Mouse (Mus musculus): ENCODE data around the gene Pctp. TPM values are rescaled to one million over a fixed set of nuclear protein-coding genes. Genes with fewer than 3 reads are reported as not detected.

Pctp gene
- polyA plus RNA-seq, 2 experiments, result 4.3 to 5.1 TPM

DNA sequence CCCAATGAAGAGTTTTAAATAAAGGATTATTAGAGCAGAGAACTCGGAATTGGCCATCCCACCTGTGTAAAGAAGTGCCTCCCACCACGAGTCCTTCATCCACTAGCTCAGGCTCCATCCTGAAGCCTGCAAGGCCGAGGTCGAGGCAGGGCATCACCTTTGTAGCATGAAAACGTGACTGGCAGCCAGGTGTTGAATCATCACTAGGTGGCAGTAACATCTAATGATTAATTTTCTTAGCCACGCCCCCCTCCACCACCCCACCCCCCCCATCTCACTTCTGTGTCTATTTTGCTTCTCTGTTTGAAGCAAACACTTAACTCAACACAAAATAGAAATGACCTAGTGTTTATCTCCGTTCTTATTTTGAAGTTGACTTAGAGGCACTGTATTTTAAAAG is 65.5 kb downstream of the Pctp start:
- Histone ChIP-seq H3K4me2 (ENCODE audit: low read depth) (no peak overlapping the region), H3K27me3 (ENCODE audit: control insufficient read depth, insufficient read depth, low read length) (no peaks in the 10 kb centered on the region), H3K36me3 (replicated peaks; ENCODE audit: control insufficient read depth, insufficient read depth, low read depth) (no peaks in the 10 kb centered on the region), H3K27ac (no peak overlapping the region), H3K9ac (replicated peaks) (no peak overlapping the region), H3K9me3 (ENCODE audit: control insufficient read depth, low read length) (no peaks in the 10 kb centered on the region), H3K4me1 (replicated peaks; ENCODE audit: control insufficient read depth in 2 of 2, insufficient read depth in 2 of 2, low read length in 1 of 2) (no peaks in the 10 kb centered on the region), H3K4me3 (ENCODE audit: insufficient read depth in 1 of 2, low read depth in 2 of 2, low read length in 2 of 2) (no peak overlapping the region)
- no peak for DNase-seq (ENCODE audit: low read depth in 3 of 3, low spot score in 3 of 3)
- 10% methylated on average over 7 of the region's 7 CpGs for WGBS (ENCODE audit: insufficient replicate concordance)
- TF ChIP-seq CTCF (IDR thresholded peaks at IDR 0.05; ENCODE audit: low read depth) (0 out of 2 replicates have a peak, but pooled peaks have one; percentile 10), EP300 (IDR thresholded peaks at IDR 0.05; ENCODE audit: low read depth) (no peak)
- no peak for ATAC-seq (ENCODE audit: insufficient read depth)

Other genes starting within 250 kb of the Pctp start
- 0.14 TPM in 1 of 2 replicates, not detected in the other for gene Ankfn1, start 225.2 kb downstream of the Pctp start, polyA plus RNA-seq (2012; rRNA removed)
- gene Ankfn1, start 225.2 kb downstream of the Pctp start, polyA plus RNA-seq (2014; fragmentation: Nextera tagmentation; extraction: Ambion mirVana), result not detected in 2 replicates
- 0.13 TPM in 2 replicates for gene Tmem100, start 27.5 kb upstream of the Pctp start, polyA plus RNA-seq (2012; rRNA removed)
- gene Tmem100, start 27.5 kb upstream of the Pctp start, polyA plus RNA-seq (2014; fragmentation: Nextera tagmentation; extraction: Ambion mirVana), result 0.18 and 0.24 TPM in 2 replicates
- gene Gm45716, start 184.8 kb upstream of the Pctp start, polyA plus RNA-seq (2012; rRNA removed), result 0.49 and 0.95 TPM in 2 replicates
- gene Gm45716, start 184.8 kb upstream of the Pctp start, polyA plus RNA-seq (2014; fragmentation: Nextera tagmentation; extraction: Ambion mirVana), result 2.6 and 2.8 TPM in 2 replicates
- gene Mmd, start 246.6 kb upstream of the Pctp start, polyA plus RNA-seq (2012; rRNA removed), result 5.0 TPM in 2 replicates
- 5.0 and 6.7 TPM in 2 replicates for gene Mmd, start 246.6 kb upstream of the Pctp start, polyA plus RNA-seq (2014; fragmentation: Nextera tagmentation; extraction: Ambion mirVana)

Measured in liver, embryonic 14.5 days (tissue).